Mouse (Mus musculus) retina, postnatal 7 days (tissue): Measurements from ENCODE around the gene Syn1.

ENCODE experiments used
- DNase-seq: peaks from one replicate; pipeline ENCODE4 v3.0.0-alpha.2; 2012; ENCODE audit warnings: low read depth, low spot score

Syn1 gene

GRCm38 (mm10) chrX:20862105-20863065 is 58.4 kb downstream of the Syn1 start:
- no peak for DNase-seq

GRCm38 (mm10) chrX:20861453-20862104 is 59.2 kb downstream of the Syn1 start:
- DNase-seq = no peak

- no peak for DNase-seq
Observed at GRCm38 (mm10) chrX:20853794-20854193, 67.0 kb downstream of the Syn1 start.

GRCm38 (mm10) chrX:20848256-20848984 is 72.4 kb downstream of the Syn1 start:
- DNase-seq = peak; percentile 90

- no peak for DNase-seq
Observed at GRCm38 (mm10) chrX:20847816-20848215, 73.0 kb downstream of the Syn1 start.

- DNase-seq = no peak
Observed at GRCm38 (mm10) chrX:20847232-20847631, 73.6 kb downstream of the Syn1 start.

- no peak for DNase-seq
Observed at GRCm38 (mm10) chrX:20828934-20829333, 91.9 kb downstream of the Syn1 start.

GRCm38 (mm10) chrX:20819708-20820426 is 100.9 kb downstream of the Syn1 start:
- DNase-seq = no peak

- DNase-seq = peak; percentile 70
Observed at GRCm38 (mm10) chrX:20819204-20819628, 101.6 kb downstream of the Syn1 start.

GRCm38 (mm10) chrX:20816974-20817373 is 103.8 kb downstream of the Syn1 start:
- no peak for DNase-seq
